Mouse (Mus musculus) B cell, adult (primary cell): ENCODE results near the gene Tm4sf19. TPM values are rescaled to one million over a fixed set of nuclear protein-coding genes. Genes with fewer than 3 reads are reported as not detected.

Source experiments
- total RNA-seq: library from RNA; stranded (reverse); gene quantifications from 4 replicates; pipeline ENCODE4 v1.2.4, GENCODE M21; 2023; ENCODE audit not compliant: inconsistent age

The Tm4sf19 gene
- 0.42 TPM in 1 of 4 replicates, not detected in the others for total RNA-seq

DNA sequence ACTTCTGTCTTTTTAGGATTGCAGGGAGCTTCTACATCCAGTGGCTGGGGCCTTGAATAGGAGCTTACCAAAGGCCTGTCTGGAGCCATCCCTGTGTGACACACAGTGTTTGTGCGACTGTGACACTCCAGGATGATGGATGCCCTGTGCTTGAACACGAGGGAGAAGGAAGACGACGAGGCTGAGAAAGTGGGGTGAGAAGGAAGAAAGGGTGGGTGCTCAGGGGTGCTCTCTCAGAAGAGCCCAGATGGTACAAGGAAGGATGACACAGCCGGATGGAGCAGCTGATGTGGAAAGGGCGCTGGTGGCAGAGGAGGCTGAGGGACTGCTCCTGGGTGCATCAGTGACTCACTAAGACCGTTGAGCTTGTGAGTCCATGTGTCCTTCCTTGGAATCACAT is at the start of gene Tm4sf19:
Gene Tm4sf19, plus strand, starts transcription at position 240 of the 400 bp plus-strand sequence.

DNA sequence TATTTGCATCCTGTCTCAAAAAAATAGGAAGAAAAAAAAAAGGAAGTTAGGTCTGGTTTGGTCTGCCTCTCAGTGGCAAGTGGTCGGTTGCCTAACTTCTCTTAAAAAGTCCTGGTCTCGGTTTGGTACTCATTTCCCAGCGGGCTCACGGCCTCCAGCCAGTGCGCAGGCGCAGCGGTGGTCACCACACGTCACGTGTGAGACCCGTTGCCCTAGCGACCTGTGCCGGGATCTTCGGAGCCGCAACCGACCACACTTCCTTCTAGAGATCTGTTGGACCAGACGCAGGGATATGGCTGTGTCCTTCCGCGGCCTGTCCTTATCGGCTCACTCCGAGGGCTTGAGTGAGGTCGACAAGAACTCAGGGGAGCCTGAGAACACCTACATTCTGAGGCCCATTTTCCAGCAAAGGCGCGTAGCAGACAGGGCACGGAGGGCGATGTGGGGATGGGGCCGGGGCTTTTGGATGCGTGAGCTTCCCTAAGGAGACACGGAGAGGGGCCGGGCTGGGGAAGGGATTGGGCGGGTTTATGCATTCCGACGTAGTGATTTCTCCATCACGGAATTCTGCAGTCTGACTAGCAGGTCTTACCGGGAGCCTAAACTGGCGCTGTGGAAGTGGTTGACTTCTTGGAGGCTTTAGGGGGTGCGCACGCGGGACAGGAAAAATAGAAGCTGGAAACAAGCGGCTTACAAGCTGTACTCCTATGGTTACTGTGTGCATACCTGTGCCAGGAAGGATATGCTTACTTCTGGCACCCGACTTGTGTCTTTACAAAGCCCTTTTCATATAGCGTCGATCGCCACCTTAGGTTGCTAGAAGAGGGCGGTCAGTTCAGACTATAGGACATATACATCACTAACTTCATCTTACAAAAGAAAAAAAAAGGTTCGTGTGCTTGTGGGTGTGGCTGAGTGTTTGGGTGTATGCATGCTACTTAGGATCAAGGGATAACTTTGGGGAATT is 19.5 kb downstream of the Tm4sf19 start, which contains the start of gene Tctex1d2:
Gene Tctex1d2, plus strand, starts transcription at position 186 of the 967 bp plus-strand sequence.

DNA sequence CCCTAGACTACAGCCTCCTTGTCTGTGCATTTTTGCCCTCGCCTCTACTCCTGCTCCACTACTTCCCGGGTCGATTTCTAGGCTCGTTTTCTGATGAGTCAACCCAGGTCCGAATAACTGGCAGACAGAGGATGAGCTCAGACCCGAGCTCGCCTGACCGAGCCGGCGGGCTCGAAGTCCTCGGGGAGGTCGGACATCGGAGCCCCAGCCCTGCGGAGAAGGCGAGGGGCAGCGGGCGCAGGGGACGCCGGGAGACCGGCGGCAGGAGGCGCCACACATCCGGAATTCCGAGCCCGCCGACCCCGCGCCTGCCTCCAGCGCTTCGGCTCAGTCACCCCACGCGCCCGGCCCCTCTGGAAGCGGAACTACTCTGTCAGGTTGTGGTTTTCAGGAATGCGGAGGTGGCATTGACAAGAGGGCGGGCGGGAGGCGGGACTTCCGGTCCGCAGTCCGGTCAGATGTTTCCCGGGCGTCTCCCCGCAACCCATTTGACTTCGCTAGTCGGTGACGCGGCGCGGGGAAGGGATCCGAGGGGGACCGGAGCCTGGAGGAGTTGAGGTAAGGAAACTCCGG is 30.3 kb downstream of the Tm4sf19 start, which contains the start of gene Pcyt1a:
Gene Pcyt1a, plus strand, starts transcription at position 448 of the 573 bp plus-strand sequence.

Other genes starting within 250 kb of the Tm4sf19 start
- gene Nrros, start 234.9 kb upstream of the Tm4sf19 start, total RNA-seq, result 275 to 293 TPM (median 287 TPM) in 4 replicates
- gene Bex6, start 220.7 kb upstream of the Tm4sf19 start, total RNA-seq, result not detected in 4 replicates
- gene Fbxo45, start 153.3 kb upstream of the Tm4sf19 start, total RNA-seq, result 8.8 to 10.3 TPM (median 9.9 TPM) in 4 replicates
- gene Wdr53, start 153.3 kb upstream of the Tm4sf19 start, total RNA-seq, result 8.6 to 14.0 TPM (median 12.9 TPM) in 4 replicates
- 0.48 to 0.99 TPM (median 0.68 TPM) in 4 replicates for gene Smco1, start 129.0 kb upstream of the Tm4sf19 start, total RNA-seq
- 12.8 to 17.4 TPM (median 14.9 TPM) in 4 replicates for gene Rnf168, start 123.0 kb upstream of the Tm4sf19 start, total RNA-seq
- gene Ubxn7, start 68.2 kb upstream of the Tm4sf19 start, total RNA-seq, result 60.9 to 71.7 TPM (median 68.2 TPM) in 4 replicates
- 4.3 to 6.6 TPM (median 5.2 TPM) in 4 replicates for gene Tctex1d2, start 19.2 kb downstream of the Tm4sf19 start, total RNA-seq
- 50.1 to 69.7 TPM (median 59.3 TPM) in 4 replicates for gene Pcyt1a, start 30.4 kb downstream of the Tm4sf19 start, total RNA-seq
- gene Slc51a, start 87.4 kb downstream of the Tm4sf19 start, total RNA-seq, result not detected in 4 replicates
- gene Zdhhc19, start 95.8 kb downstream of the Tm4sf19 start, total RNA-seq, result not detected in 4 replicates
- 85.6 to 106 TPM (median 93.0 TPM) in 4 replicates for gene Tfrc, start 208.4 kb downstream of the Tm4sf19 start, total RNA-seq
- 112 to 142 TPM (median 137 TPM) in 4 replicates for gene Tnk2, start 243.4 kb downstream of the Tm4sf19 start, total RNA-seq